Mouse (Mus musculus) heart, adult 2 months (tissue): ENCODE measurements around the gene Uqcrc1. TPM values are rescaled to one million over a fixed set of nuclear protein-coding genes. Genes with fewer than 3 reads are reported as not detected.

Source experiments
- DNase-seq, 2 experiments: peaks; one replicate each; pipeline ENCODE4 v3.0.0; 2021
- H3K27ac ChIP-seq: fragments of 200-600 bp; 2 replicates; pipeline ENCODE4 v1.8.1; 2022
- H3K27me3 ChIP-seq: fragments of 200-500 bp; 2 replicates; pipeline ENCODE4 v1.6.1; 2012; ENCODE audit warnings: mild to moderate bottlenecking, low read length, inconsistent platforms, mixed read lengths; ENCODE audit not compliant: control insufficient read depth, insufficient read depth
- H3K36me3 ChIP-seq: fragments of 200-500 bp; 2 replicates; pipeline ENCODE4 v1.6.1; 2012; ENCODE audit warnings: low read length, inconsistent platforms; ENCODE audit not compliant: control insufficient read depth, insufficient read depth
- H3K4me1 ChIP-seq: fragments of 200-500 bp; 2 replicates; pipeline ENCODE4 v1.6.1; 2011; ENCODE audit warnings: low read length; ENCODE audit not compliant: control insufficient read depth, insufficient read depth
- H3K4me3 ChIP-seq: fragments of 200-600 bp; 2 replicates; pipeline ENCODE4 v1.8.1; 2022
- H3K79me2 ChIP-seq: fragments of 200-500 bp; replicated peaks from 2 replicates; pipeline ENCODE4 v1.6.1; 2012; ENCODE audit warnings: mild to moderate bottlenecking, inconsistent platforms, low read length, moderate library complexity, mixed read lengths; ENCODE audit not compliant: control insufficient read depth, insufficient read depth
- H3K9ac ChIP-seq: fragments of 200-500 bp; 2 replicates; pipeline ENCODE4 v1.6.1; 2012; ENCODE audit warnings: low read depth, mild to moderate bottlenecking, control low read depth, inconsistent platforms, low read length, mixed read lengths
- CTCF ChIP-seq: fragments of 200-600 bp; IDR thresholded peaks from 2 replicates; pipeline ENCODE4 v1.8.1; 2022; ENCODE audit warnings: antibody characterized with exemption, mild to moderate bottlenecking, moderate library complexity
- EP300 ChIP-seq: fragments of 200-500 bp; IDR thresholded peaks from 2 replicates; pipeline ENCODE4 v1.6.1; 2011; ENCODE audit warnings: low read depth, low read length, control low read depth; ENCODE audit not compliant: insufficient read depth
- POLR2A ChIP-seq: fragments of 200-500 bp; IDR thresholded peaks from 2 replicates; pipeline ENCODE4 v1.6.1; 2011; ENCODE audit warnings: mild to moderate bottlenecking, low read depth, low read length, control low read depth; ENCODE audit not compliant: insufficient read depth
- WGBS: fragments of 180-500 bp; shearing (Covaris S2); methylation state at CpG from one replicate; pipeline ENCODE4 v1.1.7; 2018; 5-methylcytosine and 5-hydroxymethylcytosine counted together
- intact Hi-C: fragments of 180-260 bp; cut with DNase I; formaldehyde crosslinking; loops from one replicate; pipeline ENCODE4 v1.15.1; 2025
- polyA plus RNA-seq: library from polyadenylated mRNA; depleted of rRNA; stranded (reverse); fragments of >200 nt; gene quantifications from 2 replicates; pipeline ENCODE4 v1.2.3, GENCODE M21; 2012
- total RNA-seq, 2 experiments: library from RNA; stranded (reverse); gene quantifications; 2 replicates each; pipeline ENCODE4 v1.2.3; 2021

The Uqcrc1 gene
- total and polyA plus RNA-seq, 3 experiments: 2,061 to 2,481 (median 2,422) TPM

- TF ChIP-seq CTCF: no peak
- TF ChIP-seq EP300: no peak
- no peak for TF ChIP-seq POLR2A
- no peak overlapping the region for H3K4me3 ChIP-seq
- intact Hi-C loops: no loop called here
- no peak overlapping the region for H3K9ac ChIP-seq
- H3K36me3 ChIP-seq: no peaks in the 10 kb centered on the region
- WGBS: 74% methylated on average over 8 of the region's 8 CpGs
- H3K27ac ChIP-seq: no peak overlapping the region
- H3K79me2 ChIP-seq: no peaks in the 10 kb centered on the region
- DNase-seq: no peak
- no peaks in the 10 kb centered on the region for H3K27me3 ChIP-seq
- H3K4me1 ChIP-seq: no peaks in the 10 kb centered on the region
Measured at GRCm38 (mm10) chr9:108925897-108926296, 10.5 kb upstream of the Uqcrc1 start.

DNA sequence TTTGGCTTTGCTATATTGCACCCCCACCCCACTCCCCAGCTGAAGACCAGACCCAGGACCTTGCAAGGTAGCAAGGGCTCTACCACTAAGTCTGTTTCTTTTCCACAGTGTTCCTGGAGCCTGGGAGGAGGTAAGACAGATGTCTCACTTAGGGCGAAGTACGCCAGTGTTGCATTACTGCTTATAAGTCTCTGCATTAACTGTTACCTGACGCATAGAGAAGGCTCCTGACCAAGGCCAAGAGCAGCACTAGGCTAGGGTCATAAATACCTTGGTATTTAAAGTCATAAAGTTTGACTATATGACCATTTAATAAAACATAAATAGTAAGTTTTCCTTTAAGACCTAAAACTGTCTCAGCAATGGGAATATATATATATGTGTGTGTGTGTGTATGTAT is 8.0 kb upstream of the Uqcrc1 start:
- H3K4me1 ChIP-seq: no peaks in the 10 kb centered on the region
- DNase-seq: no peak
- no peak overlapping the region for H3K27ac ChIP-seq
- no peaks in the 10 kb centered on the region for H3K27me3 ChIP-seq
- no peak overlapping the region for H3K4me3 ChIP-seq
- no peak overlapping the region for H3K9ac ChIP-seq
- H3K36me3 ChIP-seq: no peaks in the 10 kb centered on the region
- H3K79me2 ChIP-seq: no peaks in the 10 kb centered on the region
- intact Hi-C loops: no loop called here
- 87% methylated on average over 3 of the region's 3 CpGs for WGBS
- no peak for TF ChIP-seq CTCF
- TF ChIP-seq EP300: no peak
- TF ChIP-seq POLR2A: no peak

DNA sequence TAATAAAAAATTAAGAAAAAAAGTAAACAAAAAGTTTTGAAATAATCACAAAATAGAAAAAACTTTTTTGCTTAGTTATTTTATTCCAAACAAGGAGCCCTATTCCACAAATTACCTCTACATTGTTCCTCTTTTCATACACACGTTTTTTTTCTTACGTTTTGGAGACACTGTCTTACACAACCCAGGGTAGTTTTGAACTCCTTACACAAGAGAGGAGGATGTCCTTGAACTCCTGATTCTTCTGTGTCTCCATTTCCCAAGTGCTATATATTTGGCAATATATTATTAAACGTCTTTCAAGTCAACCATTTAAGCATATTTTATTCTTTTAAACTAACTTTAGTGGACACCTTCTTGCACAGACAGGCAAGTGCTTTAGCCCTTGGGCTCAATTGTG is 442 bp upstream of the Uqcrc1 start:
- Histone ChIP-seq H3K79me2 (peaks cover 4% of the 10 kb centered on the region; the same call in 1 of the 2 replicates), H3K9ac (no peak overlapping the region), H3K27ac (no peak overlapping the region; the same call in 1 of the 2 replicates), H3K4me1 (peaks cover 3% of the 10 kb centered on the region), H3K36me3 (peaks cover 17% of the 10 kb centered on the region), H3K4me3 (no peak overlapping the region), H3K27me3 (no peaks in the 10 kb centered on the region)
- intact Hi-C loops: loop anchor here (1.0 kb wide), 1 partner anchor 54 kb away; no protein-coding TSS in a partner anchor
- TF ChIP-seq EP300 (no peak), POLR2A (no peak), CTCF (no peak)
- no peak for DNase-seq
- WGBS: 10% methylated on average over 3 of the region's 3 CpGs

DNA sequence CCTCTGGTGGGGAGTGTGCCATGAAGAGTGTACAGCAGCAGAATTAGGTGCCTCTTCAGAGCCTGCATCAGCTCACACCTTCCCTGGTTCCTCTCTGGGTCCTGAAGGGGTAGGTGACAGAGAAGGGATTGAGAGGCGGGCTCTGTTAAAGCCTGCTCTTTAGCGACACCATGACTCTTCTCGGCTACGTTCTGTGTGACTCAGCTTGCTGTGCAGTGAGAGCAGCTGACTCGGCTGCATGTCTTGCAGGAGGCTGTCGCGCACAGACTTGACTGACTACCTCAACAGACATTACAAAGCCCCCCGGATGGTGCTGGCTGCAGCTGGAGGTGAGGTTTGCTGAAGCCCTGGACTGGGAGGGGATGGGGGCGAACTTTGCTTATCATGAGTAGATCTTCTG is 8.7 kb downstream of the Uqcrc1 start:
- intact Hi-C loops: no loop called here
- Histone ChIP-seq H3K9ac (no peak overlapping the region), H3K4me1 (peaks cover 3% of the 10 kb centered on the region; the same call in 1 of the 2 replicates), H3K4me3 (no peak overlapping the region), H3K36me3 (peaks cover 13% of the 10 kb centered on the region), H3K27me3 (no peaks in the 10 kb centered on the region), H3K27ac (no peak overlapping the region), H3K79me2 (no peaks in the 10 kb centered on the region; the same call in 1 of the 2 replicates)
- TF ChIP-seq EP300: no peak
- TF ChIP-seq CTCF: no peak
- no peak for TF ChIP-seq POLR2A
- 78% methylated on average over 9 of the region's 9 CpGs for WGBS
- no peak for DNase-seq

GRCm38 (mm10) chr9:108945608-108946007 is 9.2 kb downstream of the Uqcrc1 start:
- no peak overlapping the region for H3K9ac ChIP-seq
- H3K79me2 ChIP-seq: no peaks in the 10 kb centered on the region; the same call in 1 of the 2 replicates
- H3K4me1 ChIP-seq: peaks cover 3% of the 10 kb centered on the region; the same call in 1 of the 2 replicates
- intact Hi-C loops: no loop called here
- DNase-seq: no peak
- peaks cover 11% of the 10 kb centered on the region for H3K36me3 ChIP-seq
- H3K27me3 ChIP-seq: no peaks in the 10 kb centered on the region
- 74% methylated on average over 5 of the region's 5 CpGs for WGBS
- H3K4me3 ChIP-seq: no peak overlapping the region
- TF ChIP-seq POLR2A (no peak), CTCF (no peak), EP300 (no peak)
- no peak overlapping the region for H3K27ac ChIP-seq

GRCm38 (mm10) chr9:108949231-108949966 is 13.0 kb downstream of the Uqcrc1 start:
- Histone ChIP-seq H3K4me3 (no peak overlapping the region), H3K36me3 (no peaks in the 10 kb centered on the region; the same call in 1 of the 2 replicates), H3K27ac (no peak overlapping the region), H3K27me3 (no peaks in the 10 kb centered on the region), H3K4me1 (no peaks in the 10 kb centered on the region), H3K9ac (no peak overlapping the region), H3K79me2 (no peaks in the 10 kb centered on the region)
- intact Hi-C loops: no loop called here
- DNase-seq: peak; percentile 53 to 58
- TF ChIP-seq CTCF (no peak), POLR2A (no peak), EP300 (no peak)
- 47% methylated on average over 13 of the region's 13 CpGs for WGBS
